In genomic region chr19:21737881-21738590, GRCm38 (mm10) we compare ENCODE assay signal across 8 mouse cellular contexts. TPM values are rescaled to one million over a fixed set of nuclear protein-coding genes. Genes with fewer than 3 reads are reported as not detected.
A peak's percentile ranks its signal among the peaks of the same experiment; 100 is the strongest.
DNase-seq lines count a peak whose midpoint lies in the region; ATAC-seq and TF ChIP-seq lines count a peak whose summit lies in the region.

No protein-coding gene starts in this region.

- H3K9ac ChIP-seq in ES-E14 (ENCODE audit: insufficient read depth, low read depth, low read length, poor library complexity, severe bottlenecking) = peak overlapping the region; percentile 5; the same call in 1 of the 2 replicates
- no peak overlapping the region for H3K9ac ChIP-seq in kidney, postnatal 0 days (ENCODE audit: low read depth, low read length)

- H3K4me3 ChIP-seq in ES-E14 (ENCODE audit: insufficient read depth in 1 of 2, low read depth in 1 of 2, low read length in 2 of 2, poor library complexity in 1 of 2, severe bottlenecking in 1 of 2) = peak overlapping the region in 1 of 2 experiments; percentile 23; a peak in 1 of 4 replicates
- H3K4me3 ChIP-seq in heart, embryonic 10.5 days = peak overlapping the region; percentile 29; the same call in 1 of the 2 replicates
- H3K4me3 ChIP-seq in kidney, postnatal 0 days (replicated peaks; ENCODE audit: low read depth, low read length) = no peak overlapping the region

- H3K4me2 ChIP-seq in kidney, postnatal 0 days (ENCODE audit: low read length) = peak overlapping the region; percentile 28

- in situ Hi-C loops in ES-E14 (cut with MboI; ENCODE audit: low sequenced_read_pairs in 2 of 2, unreplicated experiment in 2 of 2) = no loop called here

- no peaks in the 10 kb centered on the region for H3K36me3 ChIP-seq in ES-E14 (ENCODE audit: control insufficient read depth, insufficient read depth, low read length, poor library complexity, severe bottlenecking)
- H3K36me3 ChIP-seq in heart, embryonic 10.5 days = no peaks in the 10 kb centered on the region
- no peaks in the 10 kb centered on the region for H3K36me3 ChIP-seq in kidney, postnatal 0 days (ENCODE audit: insufficient read depth, low read length)

- WGBS in heart, embryonic 10.5 days = 53% methylated on average over 17 of the region's 17 CpGs
- 45% methylated on average over 17 of the region's 17 CpGs for WGBS in kidney, postnatal 0 days

- no peaks in the 10 kb centered on the region for H3K9me3 ChIP-seq in ES-E14 (ENCODE audit: control insufficient read depth, insufficient read depth, low read depth, low read length)
- no peaks in the 10 kb centered on the region for H3K9me3 ChIP-seq in heart, embryonic 10.5 days
- H3K9me3 ChIP-seq in kidney, postnatal 0 days (replicated peaks; ENCODE audit: low read length) = no peaks in the 10 kb centered on the region

- ATAC-seq in kidney, postnatal 0 days (replicated peaks; ENCODE audit: low FRiP score, low read depth) = peak; percentile 33; the same call in 1 of the 2 replicates

- H3K27ac ChIP-seq in ES-E14 (ENCODE audit: insufficient read depth, low read depth, low read length, poor library complexity, severe bottlenecking) = no peak overlapping the region
- H3K27ac ChIP-seq in heart, embryonic 10.5 days = peak overlapping the region; percentile 67
- H3K27ac ChIP-seq in kidney, postnatal 0 days = peak overlapping the region; percentile 79

- TF ChIP-seq CTCF in kidney, postnatal 0 days (IDR thresholded peaks at IDR 0.05; ENCODE audit: low read depth) = no peak

- peak; percentile 7 for DNase-seq in embryo, embryonic 11 days
- no peak for DNase-seq in embryo, embryonic 10.5 days (ENCODE audit: low spot score)
- no peak for DNase-seq in ES-E14 (ENCODE audit: low read depth, low spot score)
- peak; percentile 74 to 84 for DNase-seq in cerebellum, postnatal 25 days
- no peak for DNase-seq in heart, embryonic 10.5 days (ENCODE audit: low spot score)
- DNase-seq in kidney, postnatal 0 days (ENCODE audit: low spot score) = peak; percentile 78
- peak; percentile 32 for DNase-seq in lung, postnatal 36 days
- no peak for DNase-seq in natural killer cell, adult 2 months (ENCODE audit: low spot score in 2 of 2)

- no peaks in the 10 kb centered on the region for H3K27me3 ChIP-seq in heart, embryonic 10.5 days (ENCODE audit: insufficient read depth, poor library complexity, severe bottlenecking)
- no peaks in the 10 kb centered on the region for H3K27me3 ChIP-seq in kidney, postnatal 0 days (ENCODE audit: insufficient read depth, low read length)

- H3K4me1 ChIP-seq in ES-E14 (ENCODE audit: control insufficient read depth in 2 of 2, insufficient read depth in 2 of 2, low read length in 2 of 2, poor library complexity in 1 of 2) = 0 out of 4 replicates have a peak, but pooled peaks cover 0 to 3% of the 10 kb centered on the region in 2 experiments
- no peaks in the 10 kb centered on the region for H3K4me1 ChIP-seq in heart, embryonic 10.5 days
- H3K4me1 ChIP-seq in kidney, postnatal 0 days (replicated peaks; ENCODE audit: insufficient read depth, low read length) = no peaks in the 10 kb centered on the region; the same call in 1 of the 2 replicates

TF ChIP-seq in ES-E14, 5 proteins besides CTCF, POLR2A, EP300 and RAD21:
- TF ChIP-seq HCFC1 (IDR thresholded peaks at IDR 0.05; ENCODE audit: borderline replicate concordance, insufficient read depth, low read length) (no peak), ZC3H11A (IDR thresholded peaks at IDR 0.05; ENCODE audit: borderline replicate concordance, low read depth, low read length) (no peak), MAFK (IDR thresholded peaks at IDR 0.05; ENCODE audit: insufficient read depth, low read depth, low read length) (no peak), CHD2 (IDR thresholded peaks at IDR 0.05; ENCODE audit: low read depth, low read length) (no peak), ZNF384 (IDR thresholded peaks at IDR 0.05; ENCODE audit: low read depth, low read length) (no peak)

RNA-seq across cellular contexts. Expression of gene Cemip2, which starts 40.1 kb away (rescaled TPM):
- 75.3 and 175 TPM in 2 replicates for total RNA-seq in ES-E14 (2012; rRNA removed)
- 63.1 and 110 TPM in 2 replicates for polyA plus RNA-seq in heart, embryonic 10.5 days (2016; fragmentation: Nextera tagmentation; extraction: Ambion mirVana)
- polyA plus RNA-seq in kidney, postnatal 0 days (2015; fragmentation: Nextera tagmentation; extraction: Ambion mirVana) = 14.1 and 16.3 TPM in 2 replicates

Comparison
In these comparisons a context has a peak if more than half of its experiments do, and no peak if none do; other contexts are left out.
1. DNase-seq: peak in embryo, embryonic 11 days (single experiment), cerebellum, postnatal 25 days (2 of 2), kidney, postnatal 0 days (single experiment) and lung, postnatal 36 days (single experiment); none in embryo, embryonic 10.5 days (single experiment), ES-E14 (single experiment), heart, embryonic 10.5 days (single experiment) and natural killer cell, adult 2 months (0 of 2).